Mouse (Mus musculus): ENCODE measurements around the gene Ntm. TPM values are rescaled to one million over a fixed set of nuclear protein-coding genes. Genes with fewer than 3 reads are reported as not detected.

The Ntm gene
- total RNA-seq, 2 experiments from 2014 or later: 379 to 391 TPM

DNA sequence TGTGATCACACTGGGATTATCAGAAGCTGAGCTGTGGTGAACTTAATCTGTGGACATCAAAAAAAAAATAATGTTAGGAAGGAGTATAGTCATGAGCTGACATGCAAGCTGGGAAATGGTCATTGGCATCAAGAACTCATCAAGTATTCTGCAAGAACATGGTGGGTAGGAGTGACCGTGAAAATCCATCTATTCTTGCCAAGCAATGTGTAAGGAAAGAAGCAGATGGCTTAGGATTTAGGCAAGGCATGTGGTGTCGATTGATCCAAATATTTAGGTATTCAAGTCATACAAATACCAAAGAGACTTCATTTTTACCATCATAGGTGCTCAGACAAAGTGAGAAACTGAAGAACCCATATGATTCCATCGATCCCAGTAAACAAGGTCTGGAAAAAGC is 946.1 kb downstream of the Ntm start:
- intact Hi-C loops (cut with DNase I): no loop called here
- DNase-seq (ENCODE audit: extremely low spot score in 1 of 2, low spot score in 2 of 2): no peak

- intact Hi-C loops (cut with DNase I): no loop called here
- no peak for DNase-seq (ENCODE audit: extremely low spot score in 1 of 2, low spot score in 2 of 2)
Measured at GRCm38 (mm10) chr9:29013881-29014280, 949.1 kb downstream of the Ntm start.

- intact Hi-C loops (cut with DNase I): no loop called here
- no peak for DNase-seq (ENCODE audit: extremely low spot score in 1 of 2, low spot score in 2 of 2)
Measured at GRCm38 (mm10) chr9:29012541-29012940, 950.4 kb downstream of the Ntm start.

- intact Hi-C loops (cut with DNase I): no loop called here
- no peak for DNase-seq (ENCODE audit: extremely low spot score in 1 of 2, low spot score in 2 of 2)
Measured at GRCm38 (mm10) chr9:29011476-29011875, 951.5 kb downstream of the Ntm start.

DNA sequence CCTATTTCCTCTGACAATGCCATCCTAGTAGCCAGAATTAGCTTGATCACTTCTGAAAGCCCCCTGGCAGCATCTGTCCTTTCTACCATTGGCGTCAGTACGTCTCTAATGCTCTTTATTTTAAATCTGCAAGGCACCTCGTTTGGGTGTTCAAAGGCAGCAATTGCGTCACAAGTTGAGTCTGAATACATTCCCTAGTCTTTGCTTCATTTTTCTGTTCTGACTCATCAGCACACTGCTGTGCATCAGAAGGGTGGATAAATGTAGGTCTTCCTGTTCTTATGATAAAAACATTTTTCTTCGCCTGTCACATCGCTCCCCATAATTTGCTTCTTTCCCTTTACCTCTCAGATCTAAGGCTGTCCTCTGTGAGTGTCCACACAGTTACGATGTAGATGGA is 958.4 kb downstream of the Ntm start:
- DNase-seq (ENCODE audit: extremely low spot score in 1 of 2, low spot score in 2 of 2): no peak
- intact Hi-C loops (cut with DNase I): no loop called here

DNA sequence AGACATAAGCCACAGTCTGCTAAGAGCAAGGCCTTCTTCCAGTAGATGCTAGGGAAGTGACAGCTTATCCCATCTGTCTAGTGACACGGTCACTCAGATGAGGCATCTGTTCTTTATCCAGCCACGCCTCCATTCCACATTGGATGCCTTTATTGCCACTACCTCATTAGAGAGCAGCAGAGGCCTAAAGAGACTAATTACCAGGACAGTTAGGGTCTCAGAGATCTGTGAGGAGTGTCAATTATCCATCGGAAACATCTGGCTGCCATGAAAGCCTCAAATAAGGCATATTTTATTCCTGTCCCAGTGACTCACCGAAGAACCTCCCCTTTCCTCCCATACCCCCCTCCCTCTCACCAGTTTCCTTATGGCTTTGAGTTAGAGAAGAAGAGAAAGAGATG is 963.0 kb downstream of the Ntm start:
- intact Hi-C loops (cut with DNase I): no loop called here
- DNase-seq (ENCODE audit: extremely low spot score in 1 of 2, low spot score in 2 of 2): no peak

- no peak for DNase-seq (ENCODE audit: extremely low spot score in 1 of 2, low spot score in 2 of 2)
Measured at GRCm38 (mm10) chr9:28977275-28977674, 985.7 kb downstream of the Ntm start.

DNA sequence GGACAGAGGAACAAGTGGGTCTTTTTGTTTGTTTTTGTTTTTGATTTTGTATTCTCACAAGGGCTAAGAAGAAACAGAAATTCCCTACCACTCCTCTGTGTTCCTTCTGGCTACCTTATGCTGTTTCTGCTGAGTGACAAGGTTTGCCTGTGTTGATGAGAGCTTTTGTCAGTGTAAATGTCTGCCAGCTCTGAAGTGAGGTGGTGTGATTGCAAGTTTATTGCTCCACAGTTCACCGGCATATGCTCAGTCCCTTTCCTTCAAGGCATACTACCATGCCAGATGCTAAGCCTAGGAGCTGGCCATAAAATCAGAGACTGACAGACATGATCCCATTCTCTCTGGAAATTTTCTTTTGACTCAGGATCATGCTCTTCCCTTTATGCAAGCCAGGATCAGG is 993.5 kb downstream of the Ntm start:
- DNase-seq (ENCODE audit: extremely low spot score in 1 of 2, low spot score in 2 of 2): no peak
- intact Hi-C loops (cut with DNase I): no loop called here

More at GRCm38 (mm10) chr9:28977275-28977674, 985.7 kb downstream of the Ntm start:
- intact Hi-C loops (cut with DNase I): no loop called here
